Mouse (Mus musculus) C2C12 (cell line): ENCODE results near the gene Cytip. TPM values are rescaled to one million over a fixed set of nuclear protein-coding genes. Genes with fewer than 3 reads are reported as not detected.

Experiments
- H3K27me3 ChIP-seq: one replicate; pipeline ENCODE4 v1.6.1; 2011; ENCODE audit not compliant: control insufficient read depth, insufficient read depth, insufficient read length
- H3K36me3 ChIP-seq: one replicate; pipeline ENCODE4 v1.6.1; 2011; ENCODE audit not compliant: control insufficient read depth, insufficient read depth
- H3K4me3 ChIP-seq: one replicate; pipeline ENCODE4 v1.5.1; 2011; ENCODE audit warnings: mild to moderate bottlenecking, control low read depth; ENCODE audit not compliant: poor library complexity, insufficient read depth, severe bottlenecking
- H3K79me2 ChIP-seq: one replicate; pipeline ENCODE4 v1.6.1; 2011; ENCODE audit not compliant: control insufficient read depth, insufficient read depth
- H3K79me3 ChIP-seq: one replicate; pipeline ENCODE4 v1.6.1; 2011; ENCODE audit warnings: low read depth, control low read depth
- H3ac ChIP-seq: one replicate; pipeline ENCODE3; 2011; ENCODE audit warnings: low read depth; ENCODE audit not compliant: control insufficient read depth, insufficient read length
- CEBPB ChIP-seq: IDR thresholded peaks from one replicate; pipeline ENCODE4 v1.6.1; 2011; ENCODE audit warnings: low read depth, mild to moderate bottlenecking, control low read depth, moderate library complexity
- CTCF ChIP-seq: IDR thresholded peaks from one replicate; pipeline ENCODE4 v1.5.1; 2011; ENCODE audit not compliant: control insufficient read depth, insufficient read depth, insufficient read length
- FOSL1 ChIP-seq: IDR thresholded peaks from one replicate; pipeline ENCODE4 v1.8.0; 2011; ENCODE audit warnings: mild to moderate bottlenecking, low read length; ENCODE audit not compliant: poor library complexity, insufficient read depth, severe bottlenecking
- MAX ChIP-seq: IDR thresholded peaks from one replicate; pipeline ENCODE4 v1.6.1; 2011; ENCODE audit warnings: mild to moderate bottlenecking, control low read depth
- MYOD1 ChIP-seq: IDR thresholded peaks from one replicate; pipeline ENCODE4 v1.6.1; 2011; ENCODE audit warnings: low read depth; ENCODE audit not compliant: control insufficient read depth, insufficient read length
- MYOG ChIP-seq: IDR thresholded peaks from one replicate; pipeline ENCODE4 v1.6.1; 2011; ENCODE audit not compliant: control insufficient read depth, insufficient read length; ENCODE audit errors: extremely low read depth
- USF1 ChIP-seq: IDR thresholded peaks from one replicate; pipeline ENCODE4 v1.6.1; 2011; ENCODE audit warnings: low read depth, mild to moderate bottlenecking, control low read depth, moderate library complexity
- polyA plus RNA-seq: library from polyadenylated mRNA; unstranded; fragments of >200 nt; fragmentation: generic; extraction: Trizol; gene quantifications from one replicate; pipeline ENCODE4 v1.2.1, GENCODE M21; 2012; ENCODE audit warnings: missing spikeins

Cytip gene
- polyA plus RNA-seq, 1 experiment = 0.13 TPM

DNA sequence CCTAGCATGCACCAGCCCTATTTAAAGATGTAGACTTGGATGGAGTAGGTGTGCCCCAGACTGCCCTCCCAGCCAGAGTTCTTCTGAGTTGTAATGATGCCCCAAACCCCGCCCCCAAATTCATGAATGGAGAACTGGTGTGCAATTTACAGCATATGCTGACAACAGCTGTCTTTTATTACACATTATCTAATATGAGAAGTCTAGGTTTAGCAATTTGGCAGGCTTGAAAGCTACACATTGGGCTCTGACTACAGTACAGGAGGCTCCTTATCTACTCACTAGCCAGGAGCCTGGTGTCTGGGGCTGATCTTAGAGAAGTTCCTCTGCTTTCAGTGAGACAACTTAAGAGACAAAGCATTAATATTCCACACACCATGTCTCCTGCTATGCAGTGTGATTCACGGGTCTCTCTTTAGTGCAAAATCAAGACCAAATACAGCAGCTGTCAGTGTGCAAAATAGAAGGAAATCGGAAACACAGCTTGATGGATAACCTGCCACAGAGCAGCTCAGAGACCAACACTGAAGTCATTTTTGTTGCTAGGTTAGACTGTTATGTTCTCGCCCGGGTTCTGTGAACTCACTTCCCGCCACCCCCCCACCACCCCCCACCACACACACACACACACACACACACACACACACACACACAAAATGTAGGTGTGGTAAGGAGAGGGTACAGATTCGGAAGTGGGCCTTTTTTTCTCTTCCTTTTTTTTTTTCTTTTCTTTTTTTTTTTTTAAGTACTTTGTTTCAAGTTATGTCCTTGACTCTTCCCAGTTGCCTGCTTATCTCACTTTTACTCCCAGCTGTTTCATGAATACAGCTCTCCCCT lies 39.8 kb downstream of the Cytip start:
- Histone ChIP-seq H3K4me3 (no peak overlapping the region), H3K27me3 (no peaks in the 10 kb centered on the region), H3K79me2 (no peaks in the 10 kb centered on the region), H3K36me3 (no peaks in the 10 kb centered on the region), H3K79me3 (no peaks in the 10 kb centered on the region), H3ac (no peak overlapping the region)
- no peak for TF ChIP-seq CTCF
- TF ChIP-seq MYOD1 = no peak
- TF ChIP-seq FOSL1 = no peak
- TF ChIP-seq CEBPB = no peak
- TF ChIP-seq MYOG = no peak
- no peak for TF ChIP-seq MAX
- no peak for TF ChIP-seq USF1

GRCm38 (mm10) chr2:58154555-58154954 lies 40.8 kb downstream of the Cytip start:
- Histone ChIP-seq H3K79me2 (no peaks in the 10 kb centered on the region), H3ac (no peak overlapping the region), H3K27me3 (no peaks in the 10 kb centered on the region), H3K79me3 (no peaks in the 10 kb centered on the region), H3K4me3 (no peak overlapping the region), H3K36me3 (no peaks in the 10 kb centered on the region)
- TF ChIP-seq MYOG = no peak
- TF ChIP-seq CTCF = no peak
- no peak for TF ChIP-seq MYOD1
- no peak for TF ChIP-seq FOSL1
- no peak for TF ChIP-seq MAX

GRCm38 (mm10) chr2:58153742-58154141 lies 41.6 kb downstream of the Cytip start:
- Histone ChIP-seq H3ac (no peak overlapping the region), H3K79me2 (no peaks in the 10 kb centered on the region), H3K27me3 (no peaks in the 10 kb centered on the region), H3K79me3 (no peaks in the 10 kb centered on the region), H3K4me3 (no peak overlapping the region), H3K36me3 (no peaks in the 10 kb centered on the region)
- no peak for TF ChIP-seq FOSL1
- TF ChIP-seq MAX = no peak
- TF ChIP-seq MYOG = no peak
- no peak for TF ChIP-seq CEBPB
- TF ChIP-seq MYOD1 = no peak
- TF ChIP-seq USF1 = no peak
- no peak for TF ChIP-seq CTCF

- Histone ChIP-seq H3ac (no peak overlapping the region), H3K4me3 (no peak overlapping the region), H3K27me3 (no peaks in the 10 kb centered on the region), H3K79me2 (no peaks in the 10 kb centered on the region), H3K79me3 (no peaks in the 10 kb centered on the region), H3K36me3 (no peaks in the 10 kb centered on the region)
- no peak for TF ChIP-seq USF1
- no peak for TF ChIP-seq MYOD1
- no peak for TF ChIP-seq FOSL1
- no peak for TF ChIP-seq CEBPB
- TF ChIP-seq MYOG = no peak
- no peak for TF ChIP-seq CTCF
- no peak for TF ChIP-seq MAX
Measured at GRCm38 (mm10) chr2:58149983-58150405, 45.3 kb downstream of the Cytip start.

GRCm38 (mm10) chr2:58146572-58146971 lies 48.8 kb downstream of the Cytip start:
- no peak overlapping the region for H3K4me3 ChIP-seq
- no peaks in the 10 kb centered on the region for H3K79me3 ChIP-seq
- no peak for TF ChIP-seq MAX
- TF ChIP-seq MYOD1 = no peak
- TF ChIP-seq MYOG = no peak
- TF ChIP-seq USF1 = no peak
- no peak for TF ChIP-seq FOSL1
- TF ChIP-seq CTCF = no peak
- TF ChIP-seq CEBPB = no peak
- no peaks in the 10 kb centered on the region for H3K79me2 ChIP-seq
- H3K27me3 ChIP-seq = no peaks in the 10 kb centered on the region
- no peaks in the 10 kb centered on the region for H3K36me3 ChIP-seq
- H3ac ChIP-seq = no peak overlapping the region

DNA sequence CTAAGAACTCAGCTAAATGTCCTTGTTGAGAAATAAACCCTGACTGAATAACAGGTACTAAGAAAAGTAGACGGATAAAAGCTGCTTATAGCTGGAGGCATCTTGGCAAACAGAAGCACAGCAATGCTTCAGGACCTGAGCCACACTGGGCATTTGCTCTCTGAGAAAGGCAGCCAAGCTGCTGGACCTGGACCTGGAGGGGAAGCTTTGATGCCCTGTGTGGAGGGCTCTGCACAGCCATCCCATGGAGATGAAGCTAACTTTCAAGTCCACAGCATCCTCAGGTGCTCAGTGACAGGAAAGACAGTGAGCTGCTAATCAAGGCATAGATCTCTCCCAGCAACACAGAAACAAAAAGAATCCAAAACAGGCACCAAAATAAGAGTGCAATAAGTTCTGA lies 54.8 kb downstream of the Cytip start:
- Histone ChIP-seq H3K27me3 (no peaks in the 10 kb centered on the region), H3K36me3 (no peaks in the 10 kb centered on the region), H3K4me3 (no peak overlapping the region), H3ac (no peak overlapping the region), H3K79me2 (no peaks in the 10 kb centered on the region), H3K79me3 (no peaks in the 10 kb centered on the region)
- TF ChIP-seq CEBPB (no peak), CTCF (no peak), MAX (no peak), MYOG (no peak), MYOD1 (no peak), FOSL1 (no peak), USF1 (no peak)
